Mouse (Mus musculus) neural tube, embryonic 13.5 days (tissue): ENCODE measurements around the gene Soga1. TPM values are rescaled to one million over a fixed set of nuclear protein-coding genes. Genes with fewer than 3 reads are reported as not detected.

ENCODE experiments used
- ATAC-seq: fragments of 200-750 bp; cut with Nextera tagmentation; 2 replicates; pipeline ENCODE4 v1.8.0; 2017; ENCODE audit warnings: low read depth, mild to moderate bottlenecking, moderate TSS enrichment, moderate library complexity
- H3K27ac ChIP-seq: fragments of 300-500 bp; sonication (generic); replicated peaks from 2 replicates; pipeline ENCODE4 v1.5.1; 2015; ENCODE audit warnings: moderate library complexity, mild to moderate bottlenecking, inconsistent platforms
- H3K27me3 ChIP-seq: fragments of 300-500 bp; sonication (generic); 2 replicates; pipeline ENCODE4 v1.6.1; 2015; ENCODE audit warnings: mild to moderate bottlenecking, inconsistent platforms
- H3K36me3 ChIP-seq: fragments of 300-500 bp; sonication (generic); 2 replicates; pipeline ENCODE4 v1.6.1; 2015; ENCODE audit warnings: mild to moderate bottlenecking, inconsistent platforms
- H3K4me1 ChIP-seq: fragments of 300-500 bp; sonication (generic); replicated peaks from 2 replicates; pipeline ENCODE4 v1.6.1; 2015; ENCODE audit warnings: inconsistent platforms
- H3K4me2 ChIP-seq: fragments of 300-500 bp; sonication (generic); 2 replicates; pipeline ENCODE4 v1.6.1; 2015; ENCODE audit warnings: inconsistent platforms, mild to moderate bottlenecking, moderate library complexity
- H3K4me3 ChIP-seq: fragments of 300-500 bp; sonication (generic); 2 replicates; pipeline ENCODE4 v1.5.1; 2015; ENCODE audit warnings: mild to moderate bottlenecking, inconsistent platforms
- H3K9ac ChIP-seq: fragments of 300-500 bp; sonication (generic); 2 replicates; pipeline ENCODE4 v1.6.1; 2015; ENCODE audit warnings: moderate library complexity, mild to moderate bottlenecking, inconsistent platforms
- H3K9me3 ChIP-seq: fragments of 300-500 bp; sonication (generic); 2 replicates; pipeline ENCODE4 v1.6.1; 2016; ENCODE audit warnings: inconsistent platforms
- WGBS: fragments of 180-500 bp; shearing (Covaris S2); methylation state at CpG from one replicate; pipeline ENCODE4 v1.1.7; 2015; 5-methylcytosine and 5-hydroxymethylcytosine counted together
- polyA plus RNA-seq: library from polyadenylated mRNA; unstranded; fragments of >200 nt; fragmentation: Nextera tagmentation; extraction: Ambion mirVana; gene quantifications from 2 replicates; pipeline ENCODE4 v1.2.1, GENCODE M21; 2015

Soga1 gene
- polyA plus RNA-seq, 1 experiment from 2014 or later = 5.9 TPM

DNA sequence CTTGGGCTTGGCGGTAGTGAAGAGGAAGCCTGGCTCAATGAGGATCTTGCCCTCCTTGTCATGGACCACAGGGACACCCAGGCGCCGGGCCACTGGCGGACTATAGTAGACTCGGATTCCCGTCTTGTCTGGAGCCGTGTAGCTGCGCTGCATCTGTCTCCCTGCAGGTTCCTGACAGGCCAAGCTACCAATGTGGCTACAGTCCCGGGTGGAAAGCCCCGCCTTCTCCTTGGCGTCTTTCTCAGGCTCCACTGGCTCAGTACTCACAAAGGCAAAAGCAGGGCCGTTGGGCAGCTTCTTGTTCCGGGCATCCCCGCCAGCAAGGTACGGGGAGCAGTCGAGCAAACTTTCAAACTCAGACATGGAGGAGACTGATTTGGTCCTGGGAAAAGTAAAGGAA, 57.9 kb downstream of the Soga1 start:
- Histone ChIP-seq H3K4me2 (no peak overlapping the region), H3K27me3 (no peaks in the 10 kb centered on the region), H3K9me3 (peaks cover 7% of the 10 kb centered on the region; the same call in 1 of the 2 replicates), H3K27ac (no peak overlapping the region), H3K4me3 (no peak overlapping the region), H3K36me3 (peaks cover 100% of the 10 kb centered on the region), H3K4me1 (no peaks in the 10 kb centered on the region), H3K9ac (no peak overlapping the region)
- whole genome bisulfite sequencing = 94% methylated on average over 16 of the region's 16 CpGs
- ATAC-seq = no peak

DNA sequence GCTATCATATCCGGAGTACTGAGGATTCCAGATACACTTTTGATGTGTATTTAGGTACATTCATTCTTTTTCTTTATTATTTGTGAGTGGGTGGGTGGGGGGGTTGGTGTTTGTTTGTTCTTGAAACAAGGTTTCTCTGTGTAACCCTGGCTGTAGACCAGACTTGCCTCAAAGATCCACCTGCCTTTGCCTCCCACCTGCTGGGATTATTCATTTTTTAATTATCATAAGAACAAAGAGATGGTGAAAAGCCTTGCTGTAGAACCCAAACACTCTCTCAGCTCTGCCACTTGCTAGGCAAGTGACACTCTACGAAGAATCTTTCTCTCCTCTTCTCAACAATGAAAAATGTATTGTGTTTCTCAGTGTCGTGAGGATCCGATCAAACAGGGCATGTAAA, 59.8 kb downstream of the Soga1 start:
- H3K27ac ChIP-seq = no peak overlapping the region
- H3K9me3 ChIP-seq = no peaks in the 10 kb centered on the region
- ATAC-seq = no peak
- WGBS = 89% methylated on average over 4 of the region's 4 CpGs
- peaks cover 100% of the 10 kb centered on the region for H3K36me3 ChIP-seq
- no peak overlapping the region for H3K4me3 ChIP-seq
- H3K27me3 ChIP-seq = no peaks in the 10 kb centered on the region
- no peaks in the 10 kb centered on the region for H3K4me1 ChIP-seq
- no peak overlapping the region for H3K4me2 ChIP-seq
- no peak overlapping the region for H3K9ac ChIP-seq

DNA sequence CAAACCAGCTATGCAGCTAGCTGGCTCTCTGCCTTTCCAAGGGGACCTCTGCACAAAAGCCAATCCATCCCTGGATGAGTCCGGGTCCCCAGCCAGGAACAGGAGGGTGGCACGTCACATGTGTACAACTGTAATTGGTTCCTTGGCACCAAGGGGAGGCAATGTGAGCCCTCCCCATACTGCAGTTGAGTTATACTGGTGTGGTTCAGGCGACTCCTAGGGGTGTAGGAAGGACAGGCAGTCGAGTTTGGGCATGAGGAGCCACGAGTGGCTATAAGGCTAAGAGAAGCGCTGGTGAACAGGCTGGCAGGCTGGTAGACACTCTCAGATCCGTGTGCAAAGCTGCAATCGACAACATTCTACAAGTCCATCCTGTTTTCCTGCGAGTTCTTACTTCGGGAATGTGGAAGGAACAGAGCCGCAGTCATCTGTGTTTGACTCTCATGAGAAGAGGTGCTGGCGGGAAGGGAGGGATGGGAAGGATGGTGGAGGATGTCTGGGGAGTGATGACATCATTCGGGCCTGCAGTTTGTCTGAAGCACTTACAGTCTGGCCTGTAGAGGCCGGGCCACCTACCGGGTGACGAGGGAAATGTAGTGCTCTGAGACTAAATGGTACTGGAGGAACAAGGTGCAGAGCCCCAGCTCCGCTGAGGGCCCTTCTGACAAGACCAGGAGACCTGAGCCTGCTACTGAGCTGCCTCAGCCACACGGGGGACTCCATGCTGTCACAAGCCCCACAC, 62.4 kb downstream of the Soga1 start:
- Histone ChIP-seq H3K27me3 (no peaks in the 10 kb centered on the region), H3K4me3 (no peak overlapping the region), H3K9ac (no peak overlapping the region), H3K36me3 (peaks cover 95% of the 10 kb centered on the region), H3K4me2 (no peak overlapping the region), H3K4me1 (no peaks in the 10 kb centered on the region), H3K9me3 (no peaks in the 10 kb centered on the region), H3K27ac (no peak overlapping the region)
- no peak for ATAC-seq
- 88% methylated on average over 18 of the region's 18 CpGs for WGBS

GRCm38 (mm10) chr2:157012341-157012740, 66.7 kb downstream of the Soga1 start:
- Histone ChIP-seq H3K27ac (no peak overlapping the region), H3K9me3 (no peaks in the 10 kb centered on the region), H3K36me3 (peaks cover 54% of the 10 kb centered on the region), H3K9ac (no peak overlapping the region), H3K4me2 (no peak overlapping the region), H3K4me3 (no peak overlapping the region), H3K4me1 (peaks cover 3% of the 10 kb centered on the region), H3K27me3 (no peaks in the 10 kb centered on the region)
- ATAC-seq = no peak
- 91% methylated on average over 6 of the region's 6 CpGs for WGBS

- Histone ChIP-seq H3K4me3 (no peak overlapping the region), H3K27me3 (no peaks in the 10 kb centered on the region), H3K4me1 (peaks cover 16% of the 10 kb centered on the region), H3K4me2 (no peak overlapping the region), H3K36me3 (peaks cover 38% of the 10 kb centered on the region), H3K9me3 (no peaks in the 10 kb centered on the region), H3K9ac (no peak overlapping the region), H3K27ac (no peak overlapping the region)
- WGBS = 67% methylated on average over 11 of the region's 11 CpGs
- ATAC-seq = no peak
Observed at GRCm38 (mm10) chr2:157010634-157011310, 68.3 kb downstream of the Soga1 start.

DNA sequence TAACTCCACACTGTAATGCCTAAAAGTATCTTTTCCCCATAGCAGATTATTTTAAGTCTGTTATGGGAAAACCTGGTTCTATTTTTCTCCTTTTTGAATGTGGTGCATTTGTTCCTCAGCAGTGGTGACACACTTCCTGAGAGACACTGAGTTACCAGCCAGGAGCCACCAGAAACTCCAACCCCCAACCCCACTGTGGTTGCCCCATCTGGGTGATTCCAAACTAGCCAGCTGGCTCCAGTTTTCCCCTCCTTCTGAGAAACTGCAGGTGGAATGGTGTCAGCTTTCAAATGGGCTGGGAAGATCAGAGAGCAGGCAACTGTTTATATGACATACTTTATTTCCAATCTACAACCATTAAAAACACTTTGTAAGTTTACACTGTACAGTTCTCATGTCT, 68.9 kb downstream of the Soga1 start:
- Histone ChIP-seq H3K9me3 (no peaks in the 10 kb centered on the region), H3K4me1 (peaks cover 17% of the 10 kb centered on the region), H3K9ac (no peak overlapping the region), H3K4me2 (no peak overlapping the region), H3K4me3 (no peak overlapping the region), H3K36me3 (peaks cover 31% of the 10 kb centered on the region), H3K27me3 (no peaks in the 10 kb centered on the region), H3K27ac (no peak overlapping the region)
- ATAC-seq = no peak

- Histone ChIP-seq H3K27me3 (no peaks in the 10 kb centered on the region), H3K9ac (no peak overlapping the region), H3K27ac (no peak overlapping the region), H3K4me1 (peaks cover 17% of the 10 kb centered on the region), H3K4me3 (no peak overlapping the region), H3K9me3 (no peaks in the 10 kb centered on the region), H3K36me3 (peaks cover 16% of the 10 kb centered on the region; the same call in 1 of the 2 replicates), H3K4me2 (no peak overlapping the region)
- ATAC-seq = no peak
Observed at GRCm38 (mm10) chr2:157008509-157008908, 70.5 kb downstream of the Soga1 start.

DNA sequence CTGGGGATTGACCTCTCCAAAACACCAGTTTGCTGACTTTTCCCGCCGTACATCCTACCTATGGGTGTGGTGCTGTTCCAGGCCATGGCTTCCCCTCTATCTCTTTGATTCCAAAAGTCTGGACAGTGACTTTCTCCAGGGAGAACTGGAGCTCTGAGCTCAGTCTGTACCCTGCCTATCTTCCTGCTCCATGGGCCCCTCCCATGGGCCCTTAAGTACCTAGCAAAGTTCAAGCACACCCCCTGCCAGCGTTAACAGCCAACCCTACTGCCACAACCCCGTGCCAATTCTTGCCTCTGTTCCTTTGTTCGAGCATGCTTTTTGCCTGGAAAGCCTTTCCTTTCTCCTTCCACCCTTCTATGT, 71.8 kb downstream of the Soga1 start:
- peak overlapping the region; percentile 75 for H3K27ac ChIP-seq
- peak overlapping the region; percentile 99 for H3K4me2 ChIP-seq
- peak; percentile 55; the same call in 1 of the 2 replicates for ATAC-seq
- H3K9me3 ChIP-seq = no peaks in the 10 kb centered on the region
- H3K4me3 ChIP-seq = peak overlapping the region; percentile 63
- 31% methylated on average over 5 of the region's 5 CpGs for WGBS
- H3K4me1 ChIP-seq = peaks cover 17% of the 10 kb centered on the region
- H3K36me3 ChIP-seq = peaks cover 5% of the 10 kb centered on the region; the same call in 1 of the 2 replicates
- peak overlapping the region; percentile 77 for H3K9ac ChIP-seq
- no peaks in the 10 kb centered on the region for H3K27me3 ChIP-seq

- Histone ChIP-seq H3K4me3 (peak within 1 kb of the TSS; percentile 63), H3K9me3 (no peaks in the 10 kb centered on the region), H3K27me3 (no peaks in the 10 kb centered on the region), H3K36me3 (peaks cover 2% of the 10 kb centered on the region; the same call in 1 of the 2 replicates), H3K4me1 (peaks cover 17% of the 10 kb centered on the region), H3K9ac (peak within 1 kb of the TSS; percentile 77), H3K4me2 (peak within 1 kb of the TSS; percentile 99), H3K27ac (peak within 1 kb of the TSS; percentile 75)
- peak; percentile 90 for ATAC-seq
- under 1% methylated on average over 55 of the region's 56 CpGs for WGBS
Observed at GRCm38 (mm10) chr2:157006511-157007233, 72.4 kb downstream of the Soga1 start, which contains the start of gene Dsn1. Dsn1 (minus strand) TSS chr2:157007154.

GRCm38 (mm10) chr2:157002321-157002720, 76.7 kb downstream of the Soga1 start:
- H3K4me3 ChIP-seq = no peak overlapping the region
- no peak overlapping the region for H3K4me2 ChIP-seq
- no peaks in the 10 kb centered on the region for H3K9me3 ChIP-seq
- ATAC-seq = no peak
- no peak overlapping the region for H3K9ac ChIP-seq
- H3K27me3 ChIP-seq = no peaks in the 10 kb centered on the region
- 94% methylated on average over 4 of the region's 4 CpGs for WGBS
- peaks cover 14% of the 10 kb centered on the region for H3K4me1 ChIP-seq
- no peak overlapping the region for H3K27ac ChIP-seq
- 0 out of 2 replicates have a peak, but pooled peaks cover 5% of the 10 kb centered on the region for H3K36me3 ChIP-seq

DNA sequence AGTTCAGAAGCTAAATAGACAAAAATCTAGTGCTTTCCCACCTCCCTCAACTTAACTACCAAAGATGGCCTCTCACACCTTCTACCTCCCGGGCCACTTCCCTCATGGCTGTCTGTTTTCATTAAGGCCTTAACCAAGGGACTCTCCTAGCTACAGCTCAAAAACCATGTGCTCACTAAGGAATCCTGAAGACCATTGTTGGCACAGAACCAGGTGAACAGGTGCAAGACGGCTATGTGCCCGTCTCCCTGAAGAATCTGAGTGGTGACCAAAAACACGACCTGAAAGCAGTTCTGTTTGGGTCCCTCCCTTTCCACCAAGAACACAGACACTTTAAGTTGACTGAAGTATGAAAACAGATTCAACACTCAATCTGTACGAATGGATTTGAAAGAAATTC, 80.8 kb downstream of the Soga1 start:
- Histone ChIP-seq H3K4me2 (no peak overlapping the region), H3K4me3 (no peak overlapping the region), H3K4me1 (no peaks in the 10 kb centered on the region), H3K27ac (no peak overlapping the region), H3K36me3 (0 out of 2 replicates have a peak, but pooled peaks cover 13% of the 10 kb centered on the region), H3K9ac (no peak overlapping the region), H3K27me3 (no peaks in the 10 kb centered on the region), H3K9me3 (no peaks in the 10 kb centered on the region)
- 92% methylated on average over 5 of the region's 5 CpGs for whole genome bisulfite sequencing
- no peak for ATAC-seq

- Histone ChIP-seq H3K9me3 (no peaks in the 10 kb centered on the region), H3K4me1 (no peaks in the 10 kb centered on the region), H3K9ac (no peak overlapping the region), H3K4me3 (no peak overlapping the region), H3K36me3 (0 out of 2 replicates have a peak, but pooled peaks cover 13% of the 10 kb centered on the region), H3K27ac (no peak overlapping the region), H3K4me2 (no peak overlapping the region), H3K27me3 (no peaks in the 10 kb centered on the region)
- WGBS = 74% methylated on average over 6 of the region's 6 CpGs
- no peak for ATAC-seq
Observed at GRCm38 (mm10) chr2:156996576-156996975, 82.5 kb downstream of the Soga1 start.
